Mouse (Mus musculus): Measurements from ENCODE around the gene Ppp6r2. TPM values are rescaled to one million over a fixed set of nuclear protein-coding genes. Genes with fewer than 3 reads are reported as not detected.

Ppp6r2 gene
- 10 to 100 TPM; 46.8 to 89.2 (median 66.8) TPM for total RNA-seq (2022)

DNA sequence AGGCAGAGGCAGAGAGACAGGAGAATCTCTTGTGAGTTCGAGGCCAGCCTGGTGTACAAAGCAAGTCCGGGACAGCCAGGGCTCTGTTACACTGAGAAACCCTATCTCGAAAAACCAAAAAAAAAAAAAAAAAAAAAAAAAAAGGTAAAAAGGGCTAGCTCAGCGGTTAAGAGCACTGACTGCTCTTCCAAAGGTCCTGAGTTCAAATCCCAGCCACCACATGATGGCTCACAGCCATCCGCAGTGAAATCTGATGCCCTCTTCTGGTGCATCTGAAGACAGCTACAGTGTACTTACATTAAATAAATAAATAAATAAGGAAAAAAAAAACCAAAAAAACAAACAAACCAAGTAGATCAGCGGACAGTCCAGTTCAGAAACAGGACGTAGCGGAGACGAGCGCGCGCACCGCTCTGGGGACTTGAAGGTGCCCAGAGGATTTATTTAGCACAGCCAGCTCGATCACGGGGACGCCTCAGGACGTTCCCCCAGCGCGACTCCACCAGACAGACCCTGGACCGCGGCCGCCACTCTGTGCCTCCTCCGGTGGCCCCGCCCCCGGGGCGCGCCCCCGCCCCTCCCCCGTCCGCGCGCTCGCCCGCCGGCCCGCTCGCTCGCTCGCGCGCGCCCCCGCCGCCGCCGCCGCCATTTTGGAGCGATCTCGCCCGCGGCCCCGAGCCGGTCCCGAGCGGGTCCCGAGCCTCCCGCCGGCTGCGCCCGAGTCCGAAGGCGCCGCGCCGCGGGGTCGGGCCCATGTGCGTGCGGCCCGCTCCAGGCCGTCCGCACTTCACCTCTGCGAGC is at the start of gene Ppp6r2:
Ppp6r2 (plus strand) TSS at position 639 of the 801 bp plus-strand sequence.
- peak; percentile 76 for DNase-seq

DNA sequence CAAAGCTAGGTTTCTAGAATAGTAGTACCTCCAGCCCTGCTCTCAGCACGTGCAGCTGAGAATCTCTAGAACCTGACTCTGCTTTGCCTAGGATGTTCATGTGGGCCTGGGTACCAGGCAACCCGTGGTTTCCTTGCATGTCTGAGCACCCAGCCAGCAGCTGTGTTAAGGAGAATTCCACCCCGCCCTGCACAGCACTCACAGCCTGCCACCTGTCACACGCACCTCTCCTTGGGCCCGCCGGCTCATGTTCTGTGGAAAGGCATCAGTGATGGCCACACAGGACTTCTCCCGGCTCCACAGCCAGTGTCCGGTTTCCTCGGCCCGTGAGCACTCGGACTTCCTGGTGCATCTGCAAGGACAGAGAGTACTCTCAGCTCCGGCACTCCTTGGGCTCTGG is 45.9 kb upstream of the Ppp6r2 start:
- DNase-seq: no peak

DNA sequence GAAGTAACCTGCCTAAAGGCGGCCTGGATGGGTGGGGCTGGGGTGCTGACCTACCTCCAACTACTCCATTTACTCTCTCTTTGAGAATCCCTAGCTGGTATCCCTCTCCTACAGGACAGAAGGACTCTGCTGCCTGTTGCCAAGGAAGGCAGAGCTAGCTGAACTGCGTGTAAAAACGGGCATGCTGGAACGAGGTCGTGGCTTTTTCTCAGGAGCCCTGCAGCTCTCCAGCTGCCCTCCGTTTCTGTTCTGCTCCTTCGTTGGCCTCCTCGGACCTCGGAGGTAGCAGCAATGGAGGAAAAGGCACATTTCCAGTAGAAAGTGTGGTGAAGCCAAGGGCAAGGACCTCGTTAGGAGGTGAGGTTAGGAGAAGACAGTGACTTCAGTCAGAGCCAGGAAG is 42.4 kb upstream of the Ppp6r2 start:
- no peak for DNase-seq

DNA sequence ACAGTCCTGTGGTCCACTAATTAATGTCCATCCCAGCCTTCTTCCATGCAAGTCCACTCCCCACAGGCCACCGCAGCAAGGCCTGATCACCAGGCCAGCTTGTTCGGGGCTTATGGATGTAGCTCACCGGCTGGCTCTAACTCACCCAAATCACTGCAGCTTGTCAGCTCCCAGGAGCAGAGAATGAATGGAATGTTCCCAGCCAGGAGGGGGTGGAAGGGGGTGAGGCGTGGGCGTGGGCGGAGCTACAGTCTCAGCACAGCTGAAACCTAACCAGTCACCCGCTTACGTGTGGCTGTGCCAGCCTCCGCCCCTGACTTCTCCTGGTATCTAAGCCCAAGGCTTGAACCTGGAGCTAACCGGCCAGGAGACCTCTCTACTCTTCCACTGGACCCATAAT is 41.9 kb upstream of the Ppp6r2 start:
- peak; percentile 83 for DNase-seq

GRCm38 (mm10) chr15:89170102-89170501 is 41.3 kb upstream of the Ppp6r2 start:
- DNase-seq: no peak

- no peak for DNase-seq
These were observed 39.8 kb upstream of the Ppp6r2 start for GRCm38 (mm10) chr15:89171526-89172051.

DNA sequence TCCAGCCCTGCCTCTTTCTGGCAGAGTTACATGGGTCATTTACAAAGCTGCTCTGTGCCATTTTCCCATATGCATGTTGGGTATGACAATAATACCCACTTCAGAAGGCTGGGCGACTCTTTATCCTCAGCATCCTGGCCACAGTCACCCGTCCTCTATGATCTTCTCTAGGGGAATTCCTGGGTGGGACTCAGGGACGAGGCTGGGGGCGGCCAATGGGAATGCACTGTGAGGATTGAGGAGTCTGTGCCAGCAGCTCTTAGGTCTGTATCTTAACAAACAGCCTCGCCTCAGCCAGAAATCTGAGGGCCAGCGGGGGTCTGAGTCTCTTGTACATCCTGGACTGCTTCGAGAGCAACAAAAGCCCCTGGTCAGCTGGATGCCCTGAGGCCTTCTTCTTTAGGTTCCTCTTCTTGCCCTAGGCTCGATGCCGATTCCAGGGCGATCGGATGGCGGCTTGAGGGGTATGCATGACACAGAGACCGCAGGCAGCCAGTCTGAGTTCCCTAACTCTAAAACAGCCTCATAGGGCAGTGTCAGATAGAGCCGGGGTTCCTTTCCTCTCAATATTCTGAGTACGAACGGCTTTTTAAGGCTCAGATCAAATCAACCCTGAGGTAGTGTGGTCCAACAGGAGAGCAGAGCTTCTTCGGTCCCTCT is 38.9 kb upstream of the Ppp6r2 start:
- DNase-seq: no peak

GRCm38 (mm10) chr15:89173024-89173905 is 38.1 kb upstream of the Ppp6r2 start:
- no peak for DNase-seq

DNA sequence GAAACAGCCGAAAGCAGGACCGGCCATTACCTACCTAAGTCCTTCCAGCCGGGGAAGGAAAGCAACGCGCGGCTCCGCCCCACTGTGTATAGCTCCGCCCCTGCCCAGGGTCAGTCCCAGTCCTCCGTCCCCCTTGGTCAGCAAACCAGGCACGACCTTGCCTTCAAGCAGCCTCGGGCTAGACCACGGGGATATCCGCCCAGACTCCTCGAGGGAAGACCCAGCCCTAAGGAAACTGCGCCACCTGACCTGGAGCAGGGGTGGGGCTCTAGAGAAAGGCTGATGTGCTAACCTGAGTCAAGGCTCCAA is 37.5 kb upstream of the Ppp6r2 start:
- DNase-seq: no peak

DNA sequence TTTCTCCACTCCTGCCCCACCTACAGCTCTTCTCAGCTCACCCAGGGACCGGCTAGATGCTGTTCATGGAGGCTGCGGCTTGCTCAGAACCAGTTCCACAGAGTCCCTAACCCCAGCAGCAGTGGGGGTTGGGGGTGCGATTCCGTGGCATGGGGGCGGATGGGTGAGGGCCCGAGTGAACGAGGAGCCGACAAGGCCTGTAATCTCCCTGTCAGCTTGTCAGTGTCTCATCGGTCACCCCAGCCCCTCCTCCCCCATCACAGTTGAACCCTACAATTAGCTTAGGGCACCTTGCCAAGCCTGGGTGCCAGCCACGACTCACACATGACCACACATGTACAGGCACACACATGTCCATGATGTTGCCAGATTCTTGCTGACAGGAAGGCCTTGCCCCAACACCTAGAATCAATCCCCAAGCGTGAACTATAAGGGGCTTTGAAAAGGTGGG is 36.4 kb upstream of the Ppp6r2 start:
- DNase-seq: no peak

- DNase-seq: no peak
These were observed 35.8 kb upstream of the Ppp6r2 start for GRCm38 (mm10) chr15:89175411-89176155.

- peak; percentile 88 for DNase-seq
These were observed 34.2 kb upstream of the Ppp6r2 start for GRCm38 (mm10) chr15:89177121-89177520.

DNA sequence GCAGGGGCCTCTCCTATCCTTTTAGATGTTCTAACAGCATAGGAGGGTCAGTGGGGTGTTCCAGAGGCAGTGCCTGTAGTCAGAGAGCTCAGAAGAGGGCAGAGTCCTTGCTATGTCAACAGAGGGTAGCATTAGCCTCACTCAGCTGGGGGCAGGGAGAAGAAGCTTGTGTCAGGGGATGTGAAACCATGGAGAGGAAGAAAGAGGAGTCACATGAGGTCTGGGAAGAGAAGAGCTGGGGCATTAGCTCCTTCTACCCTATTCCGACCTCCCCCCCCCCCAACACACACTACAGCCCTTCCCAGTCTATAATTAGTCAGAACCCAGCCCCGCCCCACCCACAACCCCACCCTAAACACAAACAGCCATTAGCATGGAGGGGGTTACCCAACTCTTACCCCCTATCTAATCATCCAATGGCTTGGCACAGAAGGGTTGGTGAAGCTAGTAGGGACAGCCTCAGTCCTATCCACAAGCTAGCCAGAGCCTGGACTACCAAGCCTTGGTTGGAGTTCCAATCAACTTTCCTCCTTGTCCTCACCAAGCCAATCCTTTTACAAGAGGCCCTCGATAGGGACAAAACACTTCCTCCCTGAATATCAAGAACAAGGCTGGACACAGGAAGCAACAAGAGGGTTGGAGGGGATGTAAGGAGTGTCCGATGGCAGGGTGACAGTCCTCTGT is 33.6 kb upstream of the Ppp6r2 start:
- DNase-seq: no peak

DNA sequence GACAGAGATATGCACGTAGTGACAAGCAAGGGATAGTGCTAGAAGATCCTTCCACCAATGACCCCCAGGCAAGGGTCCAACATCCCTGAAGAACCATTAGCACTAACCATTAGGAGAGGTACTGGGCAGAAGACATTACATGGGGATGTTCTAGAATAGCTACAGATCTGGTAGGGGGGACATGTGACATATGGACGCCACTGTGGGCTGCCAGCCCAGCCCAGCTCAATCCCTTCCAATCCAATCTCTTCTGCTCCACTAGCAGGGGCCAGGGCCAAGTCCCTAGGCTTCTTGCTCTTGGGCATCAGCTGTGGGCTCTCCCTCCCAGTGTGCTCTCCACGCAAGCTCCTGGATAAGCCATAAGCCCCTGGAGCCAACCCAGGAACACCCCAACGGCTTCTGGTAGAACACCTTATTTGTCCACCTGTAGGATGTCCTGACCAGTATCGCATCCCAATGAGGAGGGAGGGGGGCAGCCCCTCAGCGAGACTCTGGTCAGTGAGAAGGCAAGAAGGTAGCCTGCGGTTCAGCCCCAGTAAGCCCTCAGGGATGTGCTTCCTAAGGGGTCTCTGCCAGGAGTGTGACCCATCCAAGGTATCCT is 33.0 kb upstream of the Ppp6r2 start:
- no peak for DNase-seq

- peak; percentile 90 for DNase-seq
These were observed 32.3 kb upstream of the Ppp6r2 start for GRCm38 (mm10) chr15:89178954-89179629.

GRCm38 (mm10) chr15:89179630-89179964 is 31.8 kb upstream of the Ppp6r2 start:
- no peak for DNase-seq

- DNase-seq: no peak
These were observed 31.2 kb upstream of the Ppp6r2 start for GRCm38 (mm10) chr15:89180081-89180541.

- peak; percentile 85 for DNase-seq
These were observed 30.7 kb upstream of the Ppp6r2 start, which contains the start of gene Plxnb2 for GRCm38 (mm10) chr15:89180571-89181229. Gene Plxnb2 (minus strand): TSS chr15:89180788.

DNA sequence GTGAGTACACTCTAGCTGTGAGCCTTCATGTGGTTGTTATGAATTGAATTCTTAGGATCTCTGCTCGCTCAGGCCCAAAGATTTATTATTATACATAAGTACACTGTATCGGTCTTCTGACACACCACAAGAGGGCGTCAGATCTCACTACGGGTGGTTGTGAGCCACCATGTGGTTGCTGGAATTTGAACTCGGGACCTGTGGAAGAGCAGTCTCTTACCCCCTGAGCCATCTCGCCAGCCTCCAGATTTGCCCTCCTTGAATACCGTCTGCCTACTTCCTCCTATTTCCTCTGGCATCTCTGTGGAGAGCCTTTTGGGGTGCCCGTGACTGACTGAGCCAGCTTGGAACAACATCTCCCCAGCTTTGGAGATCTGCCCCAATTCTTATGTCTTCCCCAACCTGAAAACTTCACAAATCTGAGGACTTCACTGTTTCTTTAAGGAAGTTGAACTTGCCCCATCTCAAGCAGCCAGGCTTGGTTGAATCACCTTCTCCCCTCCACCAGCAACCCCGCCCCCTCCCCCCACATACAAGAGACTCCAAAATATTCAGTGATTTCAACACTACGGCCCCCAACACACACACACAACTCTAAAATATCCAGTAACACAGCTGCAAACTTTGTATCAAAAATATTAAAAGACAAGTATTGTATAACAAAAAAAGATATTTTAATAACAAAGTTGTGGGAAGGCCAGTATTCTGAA is 29.6 kb upstream of the Ppp6r2 start:
- DNase-seq: no peak
